Comparison of ENCODE assay signal across 8 mouse cellular contexts in the genomic region with DNA sequence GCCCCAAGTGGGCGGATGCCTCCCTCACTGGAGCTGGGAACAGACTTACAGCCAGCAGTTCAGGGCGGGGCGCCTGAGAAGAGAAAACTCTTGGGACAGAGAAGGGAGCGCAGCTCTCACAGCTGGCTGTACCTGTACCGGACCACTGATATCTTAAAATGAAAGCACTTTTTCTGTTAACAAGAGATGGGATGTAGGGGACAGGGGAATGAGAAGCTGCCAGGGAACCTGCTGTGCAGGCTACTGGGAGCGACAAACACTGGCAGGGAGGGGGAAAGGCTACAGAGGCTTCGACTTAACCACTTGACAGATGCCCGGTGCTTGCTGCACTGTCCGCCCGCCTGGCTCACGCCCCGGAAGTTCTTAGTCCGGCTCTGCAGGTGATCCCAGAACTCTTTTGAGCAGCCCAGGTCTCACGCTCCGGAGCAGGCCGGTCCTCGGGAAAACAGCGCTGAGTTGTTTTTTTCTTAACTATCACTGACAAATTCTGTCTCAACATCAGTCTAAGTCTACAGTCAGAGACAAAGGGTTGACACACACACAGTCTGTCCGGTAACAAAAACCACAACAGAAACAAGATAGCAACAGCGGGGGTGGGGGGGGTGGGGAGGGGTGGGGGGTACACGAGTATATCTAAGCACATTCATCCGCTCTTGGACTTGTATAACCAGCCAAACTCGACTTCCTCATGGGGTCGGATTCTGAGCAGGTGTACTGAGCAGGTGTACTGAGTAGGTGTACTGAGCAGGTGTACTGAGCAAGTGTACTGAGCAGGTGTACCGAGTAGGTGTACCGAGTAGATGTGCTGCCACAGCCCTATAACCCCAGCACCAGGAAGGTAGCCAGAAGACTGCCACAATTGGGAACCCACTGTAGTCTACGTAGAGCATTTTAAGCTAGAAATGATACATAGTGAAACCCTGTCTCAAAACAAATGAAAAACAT. TPM values are rescaled to one million over a fixed set of nuclear protein-coding genes. Genes with fewer than 3 reads are reported as not detected.
DNase-seq lines count a peak whose midpoint lies in the region; ATAC-seq and TF ChIP-seq lines count a peak whose summit lies in the region.

No protein-coding gene starts in this region.

- peak overlapping the region; percentile 47 for H3K27ac ChIP-seq in ES-Bruce4 (ENCODE audit: insufficient read depth, low read length)
- H3K27ac ChIP-seq in hindbrain, embryonic 11.5 days (ENCODE audit: low read depth, low read length) = no peak overlapping the region
- H3K27ac ChIP-seq in lung, embryonic 14.5 days (ENCODE audit: low read depth) = peak overlapping the region; percentile 46; the same call in 1 of the 2 replicates
- H3K27ac ChIP-seq in spleen, adult 2 months (ENCODE audit: insufficient read depth, low read length) = peak overlapping the region; percentile 94

- H3K9me3 ChIP-seq in ES-Bruce4 (replicated peaks; ENCODE audit: control insufficient read depth, insufficient read depth, low read length, poor library complexity, severe bottlenecking) = no peaks in the 10 kb centered on the region
- H3K9me3 ChIP-seq in hindbrain, embryonic 11.5 days (ENCODE audit: control insufficient read depth, low read length) = no peaks in the 10 kb centered on the region
- no peaks in the 10 kb centered on the region for H3K9me3 ChIP-seq in lung, embryonic 14.5 days (ENCODE audit: low read depth, low read length)

- ATAC-seq in hindbrain, embryonic 11.5 days (ENCODE audit: low FRiP score) = no peak
- ATAC-seq in lung, embryonic 14.5 days (ENCODE audit: insufficient read depth) = no peak

- no peaks in the 10 kb centered on the region for H3K27me3 ChIP-seq in ES-Bruce4 (ENCODE audit: control insufficient read depth, insufficient read depth, low read length, poor library complexity, severe bottlenecking)
- no peaks in the 10 kb centered on the region for H3K27me3 ChIP-seq in hindbrain, embryonic 11.5 days (ENCODE audit: control insufficient read depth, insufficient read depth, low read length)
- H3K27me3 ChIP-seq in lung, embryonic 14.5 days (ENCODE audit: insufficient read depth, low read length) = no peaks in the 10 kb centered on the region
- H3K27me3 ChIP-seq in spleen, adult 2 months (ENCODE audit: control insufficient read depth, insufficient read depth, low read length) = no peaks in the 10 kb centered on the region

- no peaks in the 10 kb centered on the region for H3K4me1 ChIP-seq in ES-Bruce4 (ENCODE audit: control insufficient read depth, insufficient read depth, low read length)
- H3K4me1 ChIP-seq in hindbrain, embryonic 11.5 days (replicated peaks; ENCODE audit: control insufficient read depth, insufficient read depth, low read length) = no peaks in the 10 kb centered on the region
- no peaks in the 10 kb centered on the region for H3K4me1 ChIP-seq in lung, embryonic 14.5 days (ENCODE audit: insufficient read depth)
- H3K4me1 ChIP-seq in spleen, adult 2 months (ENCODE audit: control insufficient read depth, insufficient read depth, insufficient read length) = peaks cover 18% of the 10 kb centered on the region

- WGBS in hindbrain, embryonic 11.5 days = 21% methylated on average over 27 of the region's 27 CpGs
- 17% methylated on average over 27 of the region's 27 CpGs for WGBS in lung, embryonic 14.5 days
- 7% methylated on average over 27 of the region's 27 CpGs for WGBS in spleen, adult 2 months

- TF ChIP-seq POLR2A in ES-Bruce4 (IDR thresholded peaks at IDR 0.05; ENCODE audit: insufficient read depth, low read length) = no peak
- peak; percentile 20 for TF ChIP-seq POLR2A in spleen, adult 2 months (IDR thresholded peaks at IDR 0.05; ENCODE audit: low read depth, low read length)

- peak; percentile 44 for DNase-seq in embryo, embryonic 11 days
- peak; percentile 32 for DNase-seq in hindbrain, embryonic 11.5 days (ENCODE audit: low spot score)
- no peak for DNase-seq in lung, embryonic 14.5 days
- peak in 1 of 2 experiments; percentile 56 for DNase-seq in spleen, adult 2 months (ENCODE audit: low read depth in 1 of 2, low spot score in 2 of 2)
- DNase-seq in testis, postnatal 10 days (ENCODE audit: low spot score) = no peak
- no peak for DNase-seq in gastrocnemius, adult 8-10 months (ENCODE audit: low spot score in 2 of 2)
- no peak for DNase-seq in frontal cortex, postnatal 10 days (ENCODE audit: low spot score in 2 of 2)

- H3K4me3 ChIP-seq in ES-Bruce4 (ENCODE audit: low read depth, low read length) = peak overlapping the region; percentile 50
- H3K4me3 ChIP-seq in hindbrain, embryonic 11.5 days (ENCODE audit: low read depth, low read length) = peak overlapping the region; percentile 14; the same call in 1 of the 2 replicates
- H3K4me3 ChIP-seq in lung, embryonic 14.5 days (ENCODE audit: low read depth, low read length) = peak overlapping the region; percentile 6; the same call in 1 of the 2 replicates
- peak overlapping the region; percentile 34 for H3K4me3 ChIP-seq in spleen, adult 2 months (ENCODE audit: extremely low read depth, insufficient read depth, insufficient read length)

- no peak for TF ChIP-seq CTCF in ES-Bruce4 (IDR thresholded peaks at IDR 0.05; ENCODE audit: low read depth, low read length)
- no peak for TF ChIP-seq CTCF in lung, embryonic 14.5 days (IDR thresholded peaks at IDR 0.05; ENCODE audit: low read depth)
- TF ChIP-seq CTCF in spleen, adult 2 months (IDR thresholded peaks at IDR 0.05; ENCODE audit: extremely low read depth, insufficient read depth, insufficient read length, insufficient replicate concordance) = no peak

- H3K4me2 ChIP-seq in hindbrain, embryonic 11.5 days (replicated peaks; ENCODE audit: low read depth, low read length) = peak overlapping the region; percentile 32
- H3K4me2 ChIP-seq in lung, embryonic 14.5 days = peak overlapping the region; percentile 48

- peak overlapping the region; percentile 42; the same call in 1 of the 2 replicates for H3K9ac ChIP-seq in ES-Bruce4 (ENCODE audit: low read depth, poor library complexity, severe bottlenecking)
- peak overlapping the region; percentile 49 for H3K9ac ChIP-seq in hindbrain, embryonic 11.5 days (ENCODE audit: low read depth, low read length)
- peak overlapping the region; percentile 23 for H3K9ac ChIP-seq in lung, embryonic 14.5 days

- 0 out of 2 replicates have a peak, but pooled peaks have one; percentile 16 for TF ChIP-seq EP300 in ES-Bruce4 (IDR thresholded peaks at IDR 0.05; ENCODE audit: insufficient read depth, low read depth, low read length)

- no peaks in the 10 kb centered on the region for H3K36me3 ChIP-seq in ES-Bruce4 (ENCODE audit: control insufficient read depth, insufficient read depth, low read length, poor library complexity, severe bottlenecking)
- H3K36me3 ChIP-seq in hindbrain, embryonic 11.5 days (ENCODE audit: control insufficient read depth, insufficient read depth, low read length) = no peaks in the 10 kb centered on the region
- no peaks in the 10 kb centered on the region for H3K36me3 ChIP-seq in lung, embryonic 14.5 days (ENCODE audit: insufficient read depth)
- H3K36me3 ChIP-seq in spleen, adult 2 months (ENCODE audit: control insufficient read depth, insufficient read depth, low read length) = peaks cover 15% of the 10 kb centered on the region

RNA-seq across cellular contexts. Expression of a gene that starts 2.0 kb away (rescaled TPM):
- polyA plus RNA-seq in ES-Bruce4 (2011; ENCODE audit: insufficient read depth, insufficient read length, low read depth, missing spikeins) = 1.6 TPM in 2 replicates
- 1.0 and 1.3 TPM in 2 replicates for polyA plus RNA-seq in hindbrain, embryonic 11.5 days (2014; fragmentation: Nextera tagmentation; extraction: Ambion mirVana)
- polyA plus RNA-seq in lung, embryonic 14.5 days (2014; fragmentation: Nextera tagmentation; extraction: Ambion mirVana) = 6.3 and 6.5 TPM in 2 replicates
- polyA plus RNA-seq in spleen, adult 2 months (2012; rRNA removed) = 135 and 221 TPM in 2 replicates
- total RNA-seq in gastrocnemius, adult 8-10 months (2022) = under 1 TPM; 0.12 to 0.74 (median 0.25) TPM

RNA-seq across cellular contexts. Expression of a gene that starts 2.0 kb away (rescaled TPM):
- polyA plus RNA-seq in ES-Bruce4 (2011; ENCODE audit: insufficient read depth, insufficient read length, low read depth, missing spikeins) = not detected in 2 replicates
- not detected in 2 replicates for polyA plus RNA-seq in hindbrain, embryonic 11.5 days (2014; fragmentation: Nextera tagmentation; extraction: Ambion mirVana)
- polyA plus RNA-seq in lung, embryonic 14.5 days (2014; fragmentation: Nextera tagmentation; extraction: Ambion mirVana) = not detected in 2 replicates
- polyA plus RNA-seq in spleen, adult 2 months (2012; rRNA removed) = 1,018 and 1,065 TPM in 2 replicates
- not detected for total RNA-seq in gastrocnemius, adult 8-10 months (2022)

RNA-seq across cellular contexts. Expression of a gene that starts 32.9 kb away (rescaled TPM):
- 8.6 and 9.3 TPM in 2 replicates for polyA plus RNA-seq in ES-Bruce4 (2011; ENCODE audit: insufficient read depth, insufficient read length, low read depth, missing spikeins)
- 1.7 and 2.0 TPM in 2 replicates for polyA plus RNA-seq in hindbrain, embryonic 11.5 days (2014; fragmentation: Nextera tagmentation; extraction: Ambion mirVana)
- 0.22 and 0.47 TPM in 2 replicates for polyA plus RNA-seq in lung, embryonic 14.5 days (2014; fragmentation: Nextera tagmentation; extraction: Ambion mirVana)
- polyA plus RNA-seq in spleen, adult 2 months (2012; rRNA removed) = 5.5 and 5.8 TPM in 2 replicates
- total RNA-seq in gastrocnemius, adult 8-10 months (2022) = under 1 TPM in 3 of 4 experiments, not detected in 1; 0.18 to 0.29 (median 0.27) TPM

RNA-seq across cellular contexts. Expression of a gene that starts 46.9 kb away (rescaled TPM):
- polyA plus RNA-seq in ES-Bruce4 (2011; ENCODE audit: insufficient read depth, insufficient read length, low read depth, missing spikeins) = 106 and 109 TPM in 2 replicates
- 142 and 146 TPM in 2 replicates for polyA plus RNA-seq in hindbrain, embryonic 11.5 days (2014; fragmentation: Nextera tagmentation; extraction: Ambion mirVana)
- polyA plus RNA-seq in lung, embryonic 14.5 days (2014; fragmentation: Nextera tagmentation; extraction: Ambion mirVana) = 168 and 180 TPM in 2 replicates
- 6.3 and 8.2 TPM in 2 replicates for polyA plus RNA-seq in spleen, adult 2 months (2012; rRNA removed)
- 1 to 10 TPM in 1 of 4 experiments, under 1 TPM in 1, not detected in 2; 0.82 to 1.8 TPM for total RNA-seq in gastrocnemius, adult 8-10 months (2022)

RNA-seq across cellular contexts. Expression of a gene that starts 48.5 kb away (rescaled TPM):
- 1.5 and 2.2 TPM in 2 replicates for polyA plus RNA-seq in ES-Bruce4 (2011; ENCODE audit: insufficient read depth, insufficient read length, low read depth, missing spikeins)
- polyA plus RNA-seq in hindbrain, embryonic 11.5 days (2014; fragmentation: Nextera tagmentation; extraction: Ambion mirVana) = 0.07 and 0.08 TPM in 2 replicates
- 0.20 TPM in 1 of 2 replicates, not detected in the other for polyA plus RNA-seq in lung, embryonic 14.5 days (2014; fragmentation: Nextera tagmentation; extraction: Ambion mirVana)
- 54.6 and 56.6 TPM in 2 replicates for polyA plus RNA-seq in spleen, adult 2 months (2012; rRNA removed)
- under 1 TPM in 3 of 4 experiments, not detected in 1; 0.07 to 0.13 (median 0.13) TPM for total RNA-seq in gastrocnemius, adult 8-10 months (2022)

Comparison
In these comparisons a context has a peak if more than half of its experiments do, and no peak if none do; other contexts are left out.
1. DNase-seq: peak in embryo, embryonic 11 days (single experiment) and hindbrain, embryonic 11.5 days (single experiment); none in lung, embryonic 14.5 days (single experiment), testis, postnatal 10 days (single experiment), gastrocnemius, adult 8-10 months (0 of 2) and frontal cortex, postnatal 10 days (0 of 2).
2. RNA of a gene that starts 2.0 kb away (polyA plus RNA-seq): 135 to 221 TPM in spleen, adult 2 months; 6.3 to 6.5 TPM in lung, embryonic 14.5 days, 1.6 TPM in ES-Bruce4 and 1.0 to 1.3 TPM in hindbrain, embryonic 11.5 days; every median in the first group is over 10 times any median in the second.
3. RNA of a gene that starts 2.0 kb away (polyA plus RNA-seq): 1,018 to 1,065 TPM in spleen, adult 2 months; not detected in ES-Bruce4, not detected in hindbrain, embryonic 11.5 days and not detected in lung, embryonic 14.5 days; every median in the first group is over 1,000 times any median in the second.
4. Peak in every context shown above with its lines, with median percentiles within 50 percentile points of each other: H3K4me3 ChIP-seq and H3K9ac ChIP-seq.